Mouse (Mus musculus): Measurements from ENCODE around the gene Pigm.

Gene Pigm

DNA sequence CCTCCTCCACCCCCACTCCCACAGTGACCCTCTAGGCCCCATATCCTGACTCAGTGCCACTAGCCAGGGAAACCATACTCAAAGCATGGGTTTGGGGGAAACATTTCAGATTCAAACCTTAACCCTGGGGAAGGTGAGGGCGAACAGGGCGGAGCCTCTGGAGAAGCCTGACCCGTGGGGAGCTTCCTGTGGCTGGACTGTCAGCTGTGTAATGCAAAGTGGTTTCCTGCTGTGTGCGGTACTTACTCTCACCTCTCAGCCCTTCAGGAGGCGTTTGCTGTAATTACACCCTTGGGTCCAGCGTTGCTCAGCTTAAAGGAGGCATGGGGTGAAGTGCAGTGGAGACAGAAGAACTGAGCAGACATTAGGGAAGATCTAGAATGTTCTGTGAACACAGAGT, 41.8 kb downstream of the Pigm start:
- DNase-seq = peak; percentile 75

DNA sequence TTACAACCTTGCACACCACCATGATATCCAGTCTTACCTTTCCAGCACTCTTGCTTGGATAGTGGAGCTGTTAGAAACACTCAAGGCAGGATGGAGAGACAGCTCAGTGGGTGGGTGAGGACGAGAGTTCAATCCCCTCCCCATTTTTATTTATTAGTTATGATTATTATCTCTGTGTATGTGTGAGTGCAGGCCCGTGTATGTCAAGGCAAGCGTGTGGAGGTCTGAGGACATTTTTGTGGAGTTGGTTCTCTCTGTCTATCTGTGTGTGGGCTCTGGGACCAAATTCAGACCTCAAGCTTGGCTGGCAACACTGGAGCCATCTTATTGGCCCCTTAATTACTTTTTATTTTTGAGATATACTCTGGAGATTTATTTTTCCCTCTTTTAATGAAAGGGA, 42.3 kb downstream of the Pigm start:
- DNase-seq = peak; percentile 66

DNA sequence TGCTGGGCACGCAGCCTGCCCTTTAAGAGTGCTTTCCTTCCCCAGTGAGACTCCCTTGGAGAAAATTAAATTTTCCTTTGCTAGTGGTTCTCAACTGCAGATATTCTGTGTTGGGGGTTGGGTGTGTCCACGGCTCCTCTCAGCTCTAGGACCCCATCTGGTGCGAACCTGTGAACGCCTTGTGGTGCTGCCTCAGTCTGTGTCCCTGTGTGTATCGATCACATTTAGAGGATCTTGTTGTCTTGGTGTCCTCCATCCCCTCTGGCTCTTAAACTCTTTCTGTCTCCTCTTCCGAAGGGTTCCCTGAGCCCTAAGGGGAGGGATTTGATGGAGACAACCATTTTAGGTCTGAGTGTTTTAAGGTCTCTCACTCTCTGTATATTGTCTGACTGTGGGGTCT, 43.8 kb downstream of the Pigm start:
- peak; percentile 72 for DNase-seq

DNA sequence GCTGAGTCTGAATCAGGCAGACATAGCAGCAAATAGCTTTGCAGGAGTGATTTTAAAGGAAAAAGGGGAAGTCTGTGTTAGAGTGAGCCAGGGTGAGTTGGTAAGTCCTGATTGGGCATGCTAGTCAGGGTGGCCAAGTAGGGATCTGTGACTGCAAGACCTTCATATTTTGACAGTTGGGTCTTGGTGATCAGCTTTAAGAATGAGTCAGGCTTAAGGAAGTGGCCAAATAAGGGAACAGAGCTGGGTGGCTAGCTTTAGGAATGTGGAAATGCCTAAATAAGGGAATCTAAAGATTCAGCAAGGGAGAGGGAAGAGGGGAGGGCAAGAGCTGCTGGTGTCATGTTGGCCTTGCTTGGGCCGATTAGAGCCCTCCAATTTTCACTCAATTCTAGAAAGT, 47.0 kb downstream of the Pigm start:
- peak; percentile 94 for DNase-seq

DNA sequence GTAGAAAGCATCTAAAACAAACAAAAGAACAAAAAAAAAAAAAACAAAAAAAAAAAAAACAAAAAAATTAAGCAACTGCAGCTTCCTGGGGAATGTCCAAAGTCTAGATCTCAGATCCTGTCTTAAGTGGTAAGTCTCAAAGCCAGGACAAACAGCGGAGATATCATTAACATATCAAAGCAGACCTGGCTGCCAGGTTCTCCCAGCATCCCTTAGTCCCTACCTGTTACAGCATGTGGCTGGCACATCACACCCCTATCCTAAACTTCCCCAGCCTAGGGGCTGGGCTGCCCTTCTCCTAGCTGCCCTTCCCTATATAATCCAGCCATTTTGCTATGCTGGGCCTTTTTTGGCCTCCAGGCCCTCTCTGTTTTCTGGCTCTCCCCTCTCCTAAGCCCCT, 50.1 kb downstream of the Pigm start:
- DNase-seq = peak; percentile 35

DNA sequence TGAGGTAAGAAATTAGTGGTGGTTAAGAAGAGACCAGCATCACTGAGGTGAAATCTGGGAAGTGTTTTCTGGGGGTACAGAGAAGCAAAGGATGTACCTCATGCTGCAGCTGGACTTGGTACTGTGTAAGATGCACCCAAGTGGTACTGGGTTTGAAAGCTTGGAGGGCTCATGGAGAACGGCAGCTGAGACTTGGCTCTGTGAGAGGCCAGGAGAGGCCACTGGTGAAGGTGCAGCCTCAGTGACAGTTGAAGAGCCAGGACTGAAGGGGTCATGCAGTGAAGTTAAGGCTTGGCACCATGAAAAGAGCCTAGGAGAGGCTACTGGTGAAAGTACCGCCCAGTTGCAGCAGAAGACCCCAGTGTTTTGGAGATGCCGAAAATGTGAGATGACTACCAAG, 51.5 kb downstream of the Pigm start:
- peak; percentile 57 for DNase-seq

DNA sequence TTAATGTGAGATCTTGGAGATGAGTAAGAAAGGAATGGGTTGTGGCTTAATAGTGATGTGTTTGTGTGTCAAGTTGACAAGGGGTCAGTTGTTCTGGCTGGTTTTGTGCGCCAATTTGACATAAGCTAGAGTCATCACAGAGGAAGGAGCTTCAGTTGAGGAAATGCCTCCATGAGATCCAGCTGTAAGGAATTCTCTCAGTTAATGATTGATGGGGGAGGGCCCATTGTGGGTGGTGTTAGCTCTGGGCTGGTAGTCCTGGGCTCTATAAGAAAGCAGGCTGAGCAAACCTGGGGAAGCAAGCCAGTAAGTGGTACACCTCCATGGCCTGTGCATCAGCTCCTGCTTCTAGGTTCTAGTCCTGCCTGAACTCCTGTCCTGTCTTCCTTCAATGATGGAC, 52.3 kb downstream of the Pigm start:
- DNase-seq = peak; percentile 70

DNA sequence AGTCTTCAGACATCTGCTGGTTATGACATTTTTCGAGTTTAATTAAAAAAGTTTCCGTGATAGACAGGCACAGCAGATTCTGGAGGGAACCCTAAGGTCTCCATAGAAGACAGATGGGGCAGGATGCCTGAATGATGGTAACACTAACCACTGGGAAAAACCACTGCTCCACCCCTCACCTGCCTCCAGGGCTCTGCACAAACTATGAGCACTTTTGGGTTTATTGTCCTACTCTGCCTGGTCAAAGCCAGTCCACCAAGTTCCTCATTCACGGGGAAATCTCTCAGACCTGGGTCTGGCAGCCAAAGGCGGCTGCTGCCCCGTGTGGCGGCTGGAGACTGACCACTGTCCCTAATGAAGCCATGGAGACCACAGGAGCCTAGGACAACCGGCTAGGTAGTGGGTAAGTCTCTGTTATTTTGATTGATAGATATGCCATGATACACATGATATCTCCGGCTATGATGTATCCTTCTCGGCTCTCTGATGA, 54.4 kb downstream of the Pigm start:
- peak; percentile 90 for DNase-seq

DNA sequence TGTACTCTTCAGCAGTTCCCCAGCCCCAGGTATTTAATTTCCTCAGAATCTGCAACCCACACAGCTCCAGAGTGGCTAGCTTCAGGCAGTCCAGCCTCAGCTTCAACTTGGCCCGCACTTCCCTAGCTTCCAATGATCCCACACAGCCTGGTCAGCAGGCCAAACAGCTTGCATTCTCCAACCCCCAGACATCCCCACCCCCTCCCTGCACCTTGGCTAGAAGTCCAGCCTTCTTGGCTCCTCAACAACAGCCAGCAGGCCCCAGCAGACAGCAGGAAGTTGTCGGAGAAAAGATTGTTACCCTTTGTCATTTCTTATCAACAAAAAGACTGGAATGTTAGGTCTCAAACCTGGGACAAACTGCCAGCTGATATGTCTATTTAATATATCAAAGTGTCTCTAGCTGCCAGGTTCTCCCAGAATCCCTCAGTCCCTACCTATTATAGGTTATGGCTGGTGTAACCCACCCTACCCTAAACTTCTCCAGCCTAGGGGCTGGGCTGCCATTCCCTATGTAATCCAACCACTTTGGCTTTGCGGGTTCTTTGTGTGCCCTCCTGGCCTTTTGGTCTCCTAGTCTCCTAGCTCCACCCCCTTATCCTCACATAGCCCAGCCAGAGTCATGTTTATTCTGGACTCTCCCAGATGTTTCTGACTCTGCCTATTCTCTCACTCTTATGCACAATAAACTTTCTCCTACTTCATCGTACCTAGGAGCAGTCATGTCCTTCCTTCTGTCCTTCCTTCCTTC, 55.7 kb downstream of the Pigm start:
- DNase-seq = peak; percentile 98

DNA sequence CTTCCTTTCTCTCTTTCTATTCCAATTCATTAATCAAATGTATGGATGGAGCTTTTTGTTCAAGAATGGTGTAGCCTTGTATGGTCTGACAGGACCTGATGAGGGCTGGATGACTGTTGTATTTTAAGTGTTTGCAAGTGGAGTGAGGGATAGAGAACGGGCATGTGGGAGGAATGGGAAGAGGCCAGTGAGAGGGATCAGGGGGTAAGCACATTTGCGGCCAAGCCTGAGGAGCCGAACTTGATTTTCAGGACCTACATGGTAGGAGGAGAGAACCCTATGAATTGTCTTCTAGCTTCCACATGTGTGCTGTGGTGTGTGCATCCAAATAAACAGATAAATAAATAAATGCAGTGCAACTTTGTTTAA, 56.2 kb downstream of the Pigm start:
- DNase-seq = peak; percentile 83

DNA sequence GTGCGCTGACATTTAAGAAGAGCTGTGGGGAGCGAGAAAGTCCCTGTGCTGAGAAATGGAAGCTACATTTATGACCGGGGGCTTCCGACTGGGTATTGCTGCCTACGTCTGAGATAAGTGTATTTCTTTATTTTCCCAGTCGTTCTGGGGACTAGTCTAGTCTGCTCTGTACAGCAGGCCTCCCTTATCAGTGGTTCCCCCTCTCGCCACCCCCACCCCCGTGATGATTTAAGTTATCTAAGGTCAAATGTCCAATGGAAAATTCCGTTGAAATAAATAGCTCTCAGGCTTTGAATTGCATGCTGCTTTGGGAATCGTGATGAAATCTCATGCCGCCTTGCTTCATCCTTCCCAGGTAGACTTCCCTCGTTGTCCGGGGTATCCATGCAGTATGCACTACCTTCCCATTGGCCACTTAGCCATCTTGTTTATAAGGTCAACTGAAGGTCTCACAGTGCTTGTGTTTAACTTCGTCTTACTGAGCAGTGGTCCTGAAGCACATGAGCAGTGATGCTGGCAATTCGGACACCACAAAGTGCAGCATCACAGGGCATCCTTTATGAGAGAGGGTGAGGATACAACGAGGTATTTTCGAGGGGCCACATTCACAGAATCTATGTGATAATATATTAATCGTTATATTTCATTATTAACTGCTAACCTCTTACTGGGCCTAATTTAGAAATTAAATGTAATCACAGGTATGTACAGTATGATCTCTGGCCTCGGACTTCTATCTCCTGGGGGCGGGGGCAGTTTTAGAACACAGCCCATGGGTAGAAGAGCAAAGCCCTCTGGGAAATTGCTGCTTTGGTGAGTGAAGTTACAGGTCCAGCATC, 56.9 kb downstream of the Pigm start:
- DNase-seq = peak; percentile 81

All from heart, adult 11 months (tissue).